Mouse (Mus musculus) CH12.LX (cell line): ENCODE results near the gene Cpt1a. TPM values are rescaled to one million over a fixed set of nuclear protein-coding genes. Genes with fewer than 3 reads are reported as not detected.

Experiments
- DNase-seq: peaks from one replicate; pipeline ENCODE4 v3.0.0-alpha.2; 2013; ENCODE audit errors: extremely low read depth
- H3K27ac ChIP-seq: 2 replicates; pipeline ENCODE4 v1.5.1; 2012; ENCODE audit warnings: low read depth, mild to moderate bottlenecking, control low read depth, moderate library complexity; ENCODE audit not compliant: insufficient read depth
- H3K27me3 ChIP-seq: replicated peaks from 2 replicates; pipeline ENCODE3; 2012; ENCODE audit warnings: inconsistent platforms
- H3K36me3 ChIP-seq, 2 experiments: replicated peaks in 1 of 2; 2 replicates each; pipeline versions ENCODE3 to v1.6.1; 2012; ENCODE audit warnings: inconsistent platforms in 1 of 2, low read length in 1 of 2, mild to moderate bottlenecking in 1 of 2, mixed read lengths in 1 of 2, moderate library complexity in 1 of 2; ENCODE audit not compliant: control insufficient read depth in 1 of 2, insufficient read depth in 1 of 2
- H3K4me1 ChIP-seq, 2 experiments: 2 replicates each; pipeline ENCODE4 v1.6.1; 2012; ENCODE audit warnings: inconsistent platforms in 1 of 2, moderate library complexity in 1 of 2; ENCODE audit not compliant: insufficient read depth in 2 of 2, control insufficient read depth in 1 of 2
- H3K4me2 ChIP-seq: 2 replicates; pipeline ENCODE4 v1.6.1; 2012; ENCODE audit warnings: low read depth, mild to moderate bottlenecking, control low read depth; ENCODE audit not compliant: poor library complexity, insufficient read depth, severe bottlenecking
- H3K4me3 ChIP-seq, 3 experiments: fragments of 150-350 bp in 1 of 3; sonication (generic) in 1 of 3; replicated peaks in 1 of 3; 2 replicates each; pipeline versions ENCODE3 to v1.5.1; 2011 to 2012; ENCODE audit warnings: low read depth in 2 of 3, low read length in 2 of 3, mild to moderate bottlenecking in 2 of 3, moderate library complexity in 2 of 3, control low read depth in 1 of 3, improper control_type of control experiment in 1 of 3, inconsistent platforms in 1 of 3, mixed read lengths in 1 of 3; ENCODE audit not compliant: poor library complexity in 1 of 3
- H3K79me2 ChIP-seq: replicated peaks from 2 replicates; pipeline ENCODE4 v1.6.1; 2012; ENCODE audit warnings: mild to moderate bottlenecking, moderate library complexity; ENCODE audit not compliant: control insufficient read depth, poor library complexity, insufficient read depth, severe bottlenecking; ENCODE audit errors: extremely low read depth
- H3K9ac ChIP-seq: 2 replicates; pipeline ENCODE4 v1.6.1; 2012; ENCODE audit warnings: low read depth, mild to moderate bottlenecking, control low read depth, moderate library complexity; ENCODE audit not compliant: insufficient read depth
- H3K9me3 ChIP-seq: replicated peaks from 2 replicates; pipeline ENCODE3; 2012; ENCODE audit warnings: low read length, inconsistent platforms, mixed read lengths
- BHLHE40 ChIP-seq: IDR thresholded peaks from 2 replicates; pipeline ENCODE4 v1.6.1; 2011; ENCODE audit warnings: mild to moderate bottlenecking, low read depth, low read length, improper control_type of control experiment
- CHD1 ChIP-seq: IDR thresholded peaks from 2 replicates; pipeline ENCODE4 v1.6.1; 2012; ENCODE audit warnings: low read depth, low read length, improper control_type of control experiment, inconsistent platforms
- CHD2 ChIP-seq: IDR thresholded peaks from 2 replicates; pipeline ENCODE4 v1.6.1; 2011; ENCODE audit warnings: low read length, improper control_type of control experiment
- CTCF ChIP-seq, 2 experiments: IDR thresholded peaks in 1 of 2; conservative IDR thresholded peaks in 1 of 2; 2 replicates each; pipeline ENCODE4 v1.5.1; 2011 to 2012; ENCODE audit warnings: low read depth in 2 of 2, low read length in 2 of 2, improper control_type of control experiment in 1 of 2, inconsistent platforms in 1 of 2, mild to moderate bottlenecking in 1 of 2, moderate library complexity in 1 of 2
- E2F4 ChIP-seq: IDR thresholded peaks from 2 replicates; pipeline ENCODE4 v1.6.1; 2011; ENCODE audit warnings: low read depth, low read length, improper control_type of control experiment; ENCODE audit not compliant: insufficient replicate concordance
- ELF1 ChIP-seq: IDR thresholded peaks from 2 replicates; pipeline ENCODE4 v1.6.1; 2014; ENCODE audit warnings: low read depth, mild to moderate bottlenecking, inconsistent platforms, low read length, improper control_type of control experiment
- EP300 ChIP-seq: IDR thresholded peaks from 2 replicates; pipeline ENCODE4 v1.6.1; 2011; ENCODE audit warnings: low read length, improper control_type of control experiment
- ETS1 ChIP-seq: conservative IDR thresholded peaks from 2 replicates; pipeline ENCODE4 v1.6.1; 2012; ENCODE audit warnings: low read depth, mild to moderate bottlenecking, inconsistent platforms, low read length, improper control_type of control experiment, moderate library complexity
- GABPA ChIP-seq: IDR thresholded peaks from 2 replicates; pipeline ENCODE4 v1.6.1; 2012; ENCODE audit warnings: low read depth, low read length, improper control_type of control experiment, inconsistent platforms; ENCODE audit not compliant: insufficient replicate concordance
- HCFC1 ChIP-seq: IDR thresholded peaks from 2 replicates; pipeline ENCODE4 v1.6.1; 2012; ENCODE audit warnings: low read depth, mild to moderate bottlenecking, inconsistent platforms, low read length, improper control_type of control experiment
- IRF4 ChIP-seq: IDR thresholded peaks from 2 replicates; pipeline ENCODE4 v1.6.1; 2014; ENCODE audit warnings: low read depth, mild to moderate bottlenecking, inconsistent platforms, low read length, improper control_type of control experiment
- JUN ChIP-seq: IDR thresholded peaks from 2 replicates; pipeline ENCODE4 v1.6.1; 2011; ENCODE audit warnings: low read depth, mild to moderate bottlenecking, low read length, improper control_type of control experiment, moderate library complexity; ENCODE audit not compliant: insufficient read depth
- JUND ChIP-seq: conservative IDR thresholded peaks from 2 replicates; pipeline ENCODE4 v1.6.1; 2011; ENCODE audit warnings: low read depth, low read length, improper control_type of control experiment
- KAT2A ChIP-seq: IDR thresholded peaks from 2 replicates; pipeline ENCODE4 v1.6.1; 2012; ENCODE audit warnings: low read length, improper control_type of control experiment, inconsistent platforms; ENCODE audit not compliant: insufficient replicate concordance
- MAFK ChIP-seq: IDR thresholded peaks from 2 replicates; pipeline ENCODE4 v1.6.1; 2011; ENCODE audit warnings: low read length, improper control_type of control experiment; ENCODE audit not compliant: insufficient replicate concordance
- MAX ChIP-seq: IDR thresholded peaks from 2 replicates; pipeline ENCODE4 v1.6.1; 2011; ENCODE audit warnings: low read length, improper control_type of control experiment
- MAZ ChIP-seq: IDR thresholded peaks from 2 replicates; pipeline ENCODE4 v1.6.1; 2012; ENCODE audit warnings: low read depth, mild to moderate bottlenecking, inconsistent platforms, low read length, improper control_type of control experiment, moderate library complexity
- MEF2A ChIP-seq: IDR thresholded peaks from 2 replicates; pipeline ENCODE4 v1.6.1; 2014; ENCODE audit warnings: low read depth, mild to moderate bottlenecking, inconsistent platforms, low read length, improper control_type of control experiment, borderline replicate concordance
- MXI1 ChIP-seq: IDR thresholded peaks from 2 replicates; pipeline ENCODE4 v1.6.1; 2011; ENCODE audit warnings: mild to moderate bottlenecking, low read depth, low read length, improper control_type of control experiment
- MYC ChIP-seq: IDR thresholded peaks from 2 replicates; pipeline ENCODE4 v1.6.1; 2011; ENCODE audit warnings: low read depth, mild to moderate bottlenecking, improper control_type of control experiment, low read length
- NELFE ChIP-seq: IDR thresholded peaks from 2 replicates; pipeline ENCODE4 v1.6.1; 2011; ENCODE audit warnings: low read depth, low read length, improper control_type of control experiment
- NRF1 ChIP-seq: IDR thresholded peaks from 2 replicates; pipeline ENCODE4 v1.6.1; 2014; ENCODE audit warnings: low read depth, mild to moderate bottlenecking, inconsistent platforms, low read length, improper control_type of control experiment, moderate library complexity
- PAX5 ChIP-seq: IDR thresholded peaks from 2 replicates; pipeline ENCODE4 v1.6.1; 2012; ENCODE audit warnings: low read length, inconsistent platforms, mixed read lengths
- POLR2A ChIP-seq: IDR thresholded peaks from 2 replicates; pipeline ENCODE4 v1.6.1; 2011; ENCODE audit warnings: low read depth, mild to moderate bottlenecking, improper control_type of control experiment, low read length
- POLR2AphosphoS2 ChIP-seq: IDR thresholded peaks from 2 replicates; pipeline ENCODE4 v1.6.1; 2011; ENCODE audit warnings: low read depth, low read length, improper control_type of control experiment
- RAD21 ChIP-seq: IDR thresholded peaks from 2 replicates; pipeline ENCODE4 v1.6.1; 2011; ENCODE audit warnings: low read depth, mild to moderate bottlenecking, low read length, improper control_type of control experiment, moderate library complexity
- RCOR1 ChIP-seq: conservative IDR thresholded peaks from 2 replicates; pipeline ENCODE4 v1.6.1; 2012; ENCODE audit warnings: low read depth, mild to moderate bottlenecking, inconsistent platforms, low read length, improper control_type of control experiment
- SIN3A ChIP-seq: IDR thresholded peaks from 2 replicates; pipeline ENCODE4 v1.6.1; 2012; ENCODE audit warnings: low read length, improper control_type of control experiment, inconsistent platforms
- SMC3 ChIP-seq: IDR thresholded peaks from 2 replicates; pipeline ENCODE4 v1.6.1; 2011; ENCODE audit warnings: low read depth, low read length, improper control_type of control experiment
- TBP ChIP-seq: conservative IDR thresholded peaks from 2 replicates; pipeline ENCODE4 v1.6.1; 2011; ENCODE audit warnings: low read depth, low read length, improper control_type of control experiment
- TCF12 ChIP-seq: IDR thresholded peaks from 2 replicates; pipeline ENCODE4 v1.6.1; 2014; ENCODE audit warnings: low read depth, mild to moderate bottlenecking, inconsistent platforms, low read length, improper control_type of control experiment
- UBTF ChIP-seq: IDR thresholded peaks from 2 replicates; pipeline ENCODE4 v1.6.1; 2012; ENCODE audit warnings: low read depth, mild to moderate bottlenecking, inconsistent platforms, low read length, improper control_type of control experiment, moderate library complexity
- USF1 ChIP-seq: IDR thresholded peaks from 2 replicates; pipeline ENCODE4 v1.6.1; 2014; ENCODE audit warnings: low read depth, mild to moderate bottlenecking, inconsistent platforms, low read length, improper control_type of control experiment
- USF2 ChIP-seq: conservative IDR thresholded peaks from 2 replicates; pipeline ENCODE4 v1.6.1; 2011; ENCODE audit warnings: low read depth, low read length, improper control_type of control experiment
- ZC3H11A ChIP-seq: IDR thresholded peaks from 2 replicates; pipeline ENCODE4 v1.6.1; 2012; ENCODE audit warnings: low read depth, mild to moderate bottlenecking, inconsistent platforms, low read length, improper control_type of control experiment
- ZKSCAN1 ChIP-seq: IDR thresholded peaks from 2 replicates; pipeline ENCODE4 v1.6.1; 2012; ENCODE audit warnings: low read depth, inconsistent platforms, low read length, improper control_type of control experiment, borderline replicate concordance
- ZMIZ1 ChIP-seq: IDR thresholded peaks from 2 replicates; pipeline ENCODE4 v1.6.1; 2012; ENCODE audit warnings: low read depth, mild to moderate bottlenecking, inconsistent platforms, low read length, improper control_type of control experiment
- ZNF384 ChIP-seq: IDR thresholded peaks from 2 replicates; pipeline ENCODE4 v1.6.1; 2012; ENCODE audit warnings: low read depth, low read length, improper control_type of control experiment, inconsistent platforms
- dilution Hi-C: fragments of 300-500 bp; cut with MboI; formaldehyde crosslinking; loops from 2 replicates; pipeline ENCODE4 v1.14.3; 2020; ENCODE audit warnings: low sequenced_read_pairs; ENCODE audit not compliant: extremely low pct_unique_long_range_greater_than_20kb, extremely low pct_ligation_motif_present
- in situ Hi-C: fragments of 300-500 bp; cut with MboI; formaldehyde crosslinking; loops from 3 replicates; pipeline ENCODE4 v1.14.3; 2019; ENCODE audit warnings: low sequenced_read_pairs, low pct_ligation_motif_present, low pct_unique_long_range_greater_than_20kb, mixed read lengths
- polyA plus RNA-seq: library from polyadenylated mRNA; unstranded; fragments of >175 nt; gene quantifications from 2 replicates; pipeline ENCODE4 v1.2.1, GENCODE M21; 2012; ENCODE audit warnings: low read depth; ENCODE audit not compliant: insufficient read length
- total RNA-seq, 2 experiments: library from RNA; depleted of rRNA; stranded (reverse); fragments of 300-350 nt in 1 of 2; fragments of >200 nt in 1 of 2; gene quantifications; 2 replicates each; pipeline ENCODE4 v1.2.3; 2012 to 2014

The Cpt1a gene
- total RNA-seq (2012; rRNA removed) (4.5 and 4.6 TPM in 2 replicates), total RNA-seq (2014; rRNA removed) (0.77 and 0.81 TPM in 2 replicates), polyA plus RNA-seq (2.3 and 2.6 TPM in 2 replicates)

GRCm38 (mm10) chr19:3322261-3322969 is at the start of gene Cpt1a:
TSS of gene Cpt1a (plus strand) at chr19:3322334.
- H3K27me3 ChIP-seq = peaks cover 18% of the 10 kb centered on the region
- H3K4me1 ChIP-seq = peaks cover 2 to 29% of the 10 kb centered on the region in 2 experiments
- H3K9me3 ChIP-seq = peaks cover 5% of the 10 kb centered on the region
- dilution Hi-C loops = no loop called here
- H3K36me3 ChIP-seq = no peaks in the 10 kb centered on the region
- in situ Hi-C loops = no loop called here
- peak within 1 kb of the TSS; percentile 90 for H3K4me2 ChIP-seq
- no peaks in the 10 kb centered on the region for H3K79me2 ChIP-seq
- peak within 1 kb of the TSS; percentile 48 to 72 (median 70) for H3K4me3 ChIP-seq
- peak; percentile 39 for DNase-seq
- H3K27ac ChIP-seq = peak within 1 kb of the TSS; percentile 54
- peak within 1 kb of the TSS; percentile 51 for H3K9ac ChIP-seq
- no peak for TF ChIP-seq CHD1
- peak; percentile 8; the same call in 1 of the 2 replicates for TF ChIP-seq MEF2A
- TF ChIP-seq CTCF (conservative IDR thresholded peaks at IDR 0.05 in 1 of 2, IDR thresholded peaks at IDR 0.05 in 1 of 2; ENCODE audit: low read depth in 2 of 2, low read length in 2 of 2) = peak in 1 of 2 experiments; percentile 55; a peak in 2 of 4 replicates
- no peak for TF ChIP-seq CHD2
- TF ChIP-seq BHLHE40 = no peak
- no peak; the same call in 1 of the 2 replicates for TF ChIP-seq RAD21
- no peak for TF ChIP-seq MXI1
- TF ChIP-seq ZC3H11A = no peak
- no peak for TF ChIP-seq ZMIZ1
- TF ChIP-seq MAX = peak; percentile 19; the same call in 1 of the 2 replicates
- TF ChIP-seq POLR2AphosphoS2 = no peak
- TF ChIP-seq POLR2A = no peak
- no peak for TF ChIP-seq USF2
- no peak for TF ChIP-seq NELFE
- no peak for TF ChIP-seq JUN
- TF ChIP-seq NRF1 = peak; percentile 41; the same call in 1 of the 2 replicates
- TF ChIP-seq UBTF = no peak
- no peak for TF ChIP-seq JUND
- no peak for TF ChIP-seq IRF4
- no peak for TF ChIP-seq ZKSCAN1
- TF ChIP-seq GABPA = no peak
- 0 out of 2 replicates have a peak, but pooled peaks have one; percentile 41 for TF ChIP-seq MYC
- no peak for TF ChIP-seq TBP
- TF ChIP-seq KAT2A = no peak
- TF ChIP-seq MAZ = 0 out of 2 replicates have a peak, but pooled peaks have one; percentile 18
- TF ChIP-seq HCFC1 = no peak
- TF ChIP-seq TCF12 = 0 out of 2 replicates have a peak, but pooled peaks have one; percentile 30
- TF ChIP-seq SIN3A = no peak; the same call in none of the 2 replicates
- no peak for TF ChIP-seq RCOR1
- no peak for TF ChIP-seq MAFK
- no peak for TF ChIP-seq EP300
- no peak for TF ChIP-seq USF1
- TF ChIP-seq SMC3 = no peak
- TF ChIP-seq ZNF384 = no peak
- TF ChIP-seq E2F4 = 0 out of 2 replicates have a peak, but pooled peaks have one; percentile 56
- TF ChIP-seq PAX5 = no peak
- no peak for TF ChIP-seq ETS1
- peak; percentile 21; the same call in 1 of the 2 replicates for TF ChIP-seq ELF1
